ENCODE assay signal across 8 mouse cellular contexts in the genomic region with DNA sequence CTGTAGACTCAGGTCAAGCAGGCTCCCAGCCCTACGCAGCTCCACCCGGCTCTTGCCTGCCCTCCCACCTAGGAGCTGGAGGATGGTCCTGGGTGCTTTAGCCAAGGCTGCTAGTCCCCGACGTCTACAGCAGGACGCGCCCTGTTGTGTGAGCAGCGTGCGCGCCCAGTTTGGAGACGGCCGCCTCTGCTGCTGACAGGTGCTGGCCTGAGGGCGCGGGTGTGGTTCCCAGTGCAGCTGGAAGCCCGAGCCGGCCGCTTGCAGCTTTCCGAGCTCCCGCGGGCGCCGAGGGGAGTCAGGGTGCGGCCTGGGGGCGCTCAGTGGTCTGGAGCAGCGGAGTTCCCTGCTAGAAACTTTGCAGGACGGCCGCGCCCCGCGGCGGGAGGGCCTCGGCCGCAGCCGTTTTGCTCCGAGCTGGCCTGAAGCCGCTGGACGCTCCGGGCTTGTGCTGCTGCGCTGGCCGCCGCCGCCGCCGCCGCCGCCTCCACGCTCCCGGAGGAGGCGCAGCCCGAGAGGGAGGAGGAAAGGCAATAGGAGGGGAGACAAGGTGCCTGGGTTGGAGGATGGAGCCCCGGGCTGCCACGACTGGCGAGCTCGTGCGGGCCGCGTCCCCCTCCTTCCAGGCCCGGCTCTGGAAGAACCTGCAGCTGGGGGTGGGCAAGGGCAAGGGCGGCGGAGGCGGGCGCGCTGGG. TPM values are rescaled to one million over a fixed set of nuclear protein-coding genes. Genes with fewer than 3 reads are reported as not detected.
DNase-seq lines count a peak whose midpoint lies in the region; ATAC-seq and TF ChIP-seq lines count a peak whose summit lies in the region.

A gene (plus strand): TSS at position 564 of the 692 bp plus-strand sequence.

- H3K36me3 ChIP-seq in ES-Bruce4 (ENCODE audit: control insufficient read depth, insufficient read depth, low read length, poor library complexity, severe bottlenecking) = no peaks in the 10 kb centered on the region
- H3K36me3 ChIP-seq in forebrain, embryonic 14.5 days (ENCODE audit: control insufficient read depth, insufficient read depth, low read length) = no peaks in the 10 kb centered on the region

- peak within 1 kb of the TSS; percentile 99 for H3K4me2 ChIP-seq in forebrain, embryonic 14.5 days (ENCODE audit: low read length)

- H3K27me3 ChIP-seq in ES-Bruce4 (ENCODE audit: control insufficient read depth, insufficient read depth, low read length, poor library complexity, severe bottlenecking) = peaks cover 11% of the 10 kb centered on the region
- H3K27me3 ChIP-seq in forebrain, embryonic 14.5 days (replicated peaks; ENCODE audit: control insufficient read depth, insufficient read depth, low read length) = peaks cover 7% of the 10 kb centered on the region; the same call in 1 of the 2 replicates

- H3K4me3 ChIP-seq in ES-Bruce4 (ENCODE audit: low read depth, low read length) = peak within 1 kb of the TSS; percentile 36
- H3K4me3 ChIP-seq in forebrain, embryonic 14.5 days (ENCODE audit: low read depth, low read length) = peak within 1 kb of the TSS; percentile 68
- H3K4me3 ChIP-seq in lung, adult 2 months (replicated peaks; ENCODE audit: extremely low read depth, low read depth, low read length) = peak within 1 kb of the TSS; percentile 66

- TF ChIP-seq POLR2A in ES-Bruce4 (IDR thresholded peaks at IDR 0.05; ENCODE audit: insufficient read depth, low read length) = no peak
- no peak for TF ChIP-seq POLR2A in lung, adult 2 months (IDR thresholded peaks at IDR 0.05; ENCODE audit: borderline replicate concordance, extremely low read depth, low read depth, low read length)

- no peaks in the 10 kb centered on the region for H3K9me3 ChIP-seq in ES-Bruce4 (replicated peaks; ENCODE audit: control insufficient read depth, insufficient read depth, low read length, poor library complexity, severe bottlenecking)
- H3K9me3 ChIP-seq in forebrain, embryonic 14.5 days (replicated peaks; ENCODE audit: control insufficient read depth, low read length) = no peaks in the 10 kb centered on the region

- DNase-seq in cerebellum, adult 11 months = peak; percentile 68
- peak; percentile 68 for DNase-seq in forebrain, embryonic 14.5 days (ENCODE audit: low spot score)
- DNase-seq in heart, postnatal 14 days = peak; percentile 49 to 63
- peak; percentile 70 to 79 for DNase-seq in kidney, postnatal 4 days
- peak; percentile 38 for DNase-seq in lung, adult 2 months
- DNase-seq in urinary bladder, adult 18-20 months (ENCODE audit: low spot score in 2 of 2) = peak; percentile 42 to 65

- no peak for TF ChIP-seq EP300 in ES-Bruce4 (IDR thresholded peaks at IDR 0.05; ENCODE audit: insufficient read depth, low read depth, low read length)

- intact Hi-C loops in heart, postnatal 14 days (cut with DNase I) = no loop called here

- TF ChIP-seq CTCF in ES-Bruce4 (IDR thresholded peaks at IDR 0.05; ENCODE audit: low read depth, low read length) = no peak
- TF ChIP-seq CTCF in lung, adult 2 months (IDR thresholded peaks at IDR 0.05; ENCODE audit: insufficient read depth, low read length) = no peak

- H3K9ac ChIP-seq in ES-Bruce4 (ENCODE audit: low read depth, poor library complexity, severe bottlenecking) = peak within 1 kb of the TSS; percentile 10
- H3K9ac ChIP-seq in forebrain, embryonic 14.5 days (ENCODE audit: low read length) = peak within 1 kb of the TSS; percentile 76

- peak; percentile 91 for ATAC-seq in forebrain, embryonic 14.5 days
- no peak for ATAC-seq in neutrophil, adult 5-6 weeks (ENCODE audit: extremely low read depth, insufficient number of reproducible peaks, low FRiP score, poor library complexity, severe bottlenecking)

- WGBS in forebrain, embryonic 14.5 days = under 1% methylated on average over 47 of the region's 62 CpGs
- WGBS in lung, adult 2 months = under 1% methylated on average over 57 of the region's 62 CpGs

- no peaks in the 10 kb centered on the region for H3K4me1 ChIP-seq in ES-Bruce4 (ENCODE audit: control insufficient read depth, insufficient read depth, low read length)
- H3K4me1 ChIP-seq in forebrain, embryonic 14.5 days (ENCODE audit: control insufficient read depth, insufficient read depth, low read length) = 0 out of 2 replicates have a peak, but pooled peaks cover 6% of the 10 kb centered on the region
- H3K4me1 ChIP-seq in lung, adult 2 months (ENCODE audit: control insufficient read depth, insufficient read depth, low read length) = peaks cover 5% of the 10 kb centered on the region; the same call in 1 of the 2 replicates

- H3K27ac ChIP-seq in ES-Bruce4 (ENCODE audit: insufficient read depth, low read length) = no peak within 1 kb of the TSS
- no peak within 1 kb of the TSS for H3K27ac ChIP-seq in forebrain, embryonic 14.5 days (ENCODE audit: low read depth, low read length)

RNA-seq across cellular contexts. Expression of the gene that starts here (rescaled TPM):
- polyA plus RNA-seq in ES-Bruce4 (2011; ENCODE audit: insufficient read depth, insufficient read length, low read depth, missing spikeins) = 0.64 TPM in 1 of 2 replicates, not detected in the other
- 4.0 and 4.8 TPM in 2 replicates for polyA plus RNA-seq in forebrain, embryonic 14.5 days (2014; fragmentation: Nextera tagmentation; extraction: Ambion mirVana)
- 1 to 10 TPM; 1.6 to 2.6 TPM for total RNA-seq in heart, postnatal 14 days (2021)
- polyA plus RNA-seq in lung, adult 2 months (2012; rRNA removed) = 1.7 and 3.0 TPM in 2 replicates
- total RNA-seq in neutrophil, adult 5-6 weeks (2017) = 71.9 and 80.4 TPM in 2 replicates

Comparison
In these comparisons a context has a peak if more than half of its experiments do, and no peak if none do; other contexts are left out.
1. RNA of the gene that starts here (total RNA-seq): 71.9 to 80.4 TPM in neutrophil, adult 5-6 weeks; 1.6 to 2.6 TPM in heart, postnatal 14 days; every median in the first group is over 10 times any median in the second.
2. Peak in every context shown above with its lines, with median percentiles within 50 percentile points of each other: H3K4me3 ChIP-seq and DNase-seq.